Mouse (Mus musculus): ENCODE results near the gene Tgfbr1. TPM values are rescaled to one million over a fixed set of nuclear protein-coding genes. Genes with fewer than 3 reads are reported as not detected.

Tgfbr1 gene
- polyA plus RNA-seq, 1 experiment from 2014 or later = 27.9 TPM

Other genes starting within 250 kb of the Tgfbr1 start
- gene Col15a1, start 145.1 kb upstream of the Tgfbr1 start, polyA plus RNA-seq (2015; fragmentation: Nextera tagmentation; extraction: Ambion mirVana) = 22.6 and 25.8 TPM in 2 replicates
- gene Alg2, start 121.1 kb downstream of the Tgfbr1 start, polyA plus RNA-seq (2015; fragmentation: Nextera tagmentation; extraction: Ambion mirVana) = 50.4 and 51.9 TPM in 2 replicates
- gene Sec61b, start 121.4 kb downstream of the Tgfbr1 start, polyA plus RNA-seq (2015; fragmentation: Nextera tagmentation; extraction: Ambion mirVana) = 375 and 416 TPM in 2 replicates

All from lung, embryonic 15.5 days (tissue).